Mouse (Mus musculus) forebrain, postnatal 0 days (tissue): ENCODE data around the gene Txndc11. TPM values are rescaled to one million over a fixed set of nuclear protein-coding genes. Genes with fewer than 3 reads are reported as not detected.

ENCODE experiments used
- ATAC-seq: fragments of 200-750 bp; cut with Nextera tagmentation; 2 replicates; pipeline ENCODE4 v1.8.0; 2017; ENCODE audit warnings: mild to moderate bottlenecking, moderate library complexity
- DNase-seq: peaks from one replicate; pipeline ENCODE4 v3.0.0-alpha.2; 2015
- H3K27ac ChIP-seq: fragments of 300-500 bp; sonication (generic); 2 replicates; pipeline ENCODE4 v1.5.1; 2014; ENCODE audit warnings: low read depth, mild to moderate bottlenecking, antibody characterized with exemption, low read length, moderate library complexity, mixed read lengths
- H3K27me3 ChIP-seq: fragments of 300-500 bp; sonication (generic); 2 replicates; pipeline ENCODE4 v1.6.1; 2014; ENCODE audit warnings: mild to moderate bottlenecking, low read length, mixed read lengths; ENCODE audit not compliant: insufficient read depth
- H3K36me3 ChIP-seq: fragments of 300-500 bp; sonication (generic); 2 replicates; pipeline ENCODE4 v1.6.1; 2014; ENCODE audit warnings: mild to moderate bottlenecking, moderate library complexity; ENCODE audit not compliant: insufficient read depth
- H3K4me1 ChIP-seq: fragments of 300-500 bp; sonication (generic); 2 replicates; pipeline ENCODE4 v1.6.1; 2014; ENCODE audit warnings: antibody characterized with exemption; ENCODE audit not compliant: insufficient read depth
- H3K4me2 ChIP-seq: fragments of 300-500 bp; sonication (generic); 2 replicates; pipeline ENCODE4 v1.6.1; 2014; ENCODE audit warnings: low read depth, mild to moderate bottlenecking, moderate library complexity
- H3K4me3 ChIP-seq: fragments of 300-500 bp; sonication (generic); 2 replicates; pipeline ENCODE4 v1.5.1; 2014; ENCODE audit warnings: low read depth, low read length, mixed read lengths
- H3K9ac ChIP-seq: fragments of 300-500 bp; sonication (generic); 2 replicates; pipeline ENCODE4 v1.6.1; 2014; ENCODE audit warnings: mild to moderate bottlenecking
- H3K9me3 ChIP-seq: fragments of 300-500 bp; sonication (generic); 2 replicates; pipeline ENCODE4 v1.6.1; 2016; ENCODE audit warnings: low read length
- CTCF ChIP-seq: sonication (generic); IDR thresholded peaks from 2 replicates; pipeline ENCODE4 v1.5.1; 2016; ENCODE audit warnings: antibody characterized with exemption, control low read depth, low read depth
- WGBS: fragments of 180-500 bp; shearing (Covaris S2); extraction: QIAGEN DNeasy Blood & Tissue Kit; methylation state at CpG from one replicate; pipeline ENCODE4 v1.1.7; 2014; 5-methylcytosine and 5-hydroxymethylcytosine counted together
- polyA plus RNA-seq: library from polyadenylated mRNA; unstranded; fragments of >200 nt; fragmentation: Nextera tagmentation; extraction: Ambion mirVana; gene quantifications from 2 replicates; pipeline ENCODE4 v1.2.1, GENCODE M21; 2015
- total RNA-seq: library from RNA; depleted of rRNA; stranded (reverse); fragments of >200 nt; gene quantifications from 2 replicates; pipeline ENCODE4 v1.2.3, GENCODE M21; 2014

Txndc11 gene
- total and polyA plus RNA-seq, 2 experiments from 2014 or later = 29.9 to 43.8 TPM

DNA sequence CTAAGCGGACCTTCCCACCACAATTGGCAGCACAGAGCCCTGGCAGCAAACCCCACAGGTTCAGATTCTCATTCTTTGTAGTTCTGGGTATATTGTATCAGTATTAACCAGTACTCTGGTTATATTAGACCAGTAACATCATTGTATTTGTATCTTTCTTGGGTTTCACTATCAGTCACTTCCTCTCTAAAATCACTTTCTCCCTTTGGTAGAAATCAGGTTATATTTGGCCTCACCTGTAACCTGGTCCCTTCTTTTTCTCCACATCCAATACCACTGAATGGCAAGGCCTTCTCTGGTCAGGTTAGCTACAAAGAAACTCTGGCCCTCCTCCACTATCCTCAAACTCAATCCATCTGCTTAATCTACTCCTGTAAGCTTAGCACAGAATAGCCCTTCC is 29.5 kb downstream of the Txndc11 start:
- DNase-seq (no peak), ATAC-seq (no peak)
- no peaks in the 10 kb centered on the region for H3K9me3 ChIP-seq
- no peak overlapping the region for H3K4me2 ChIP-seq
- WGBS = 81% methylated on average over 1 of the region's 1 CpGs
- no peak overlapping the region for H3K27ac ChIP-seq
- H3K27me3 ChIP-seq = no peaks in the 10 kb centered on the region
- H3K4me1 ChIP-seq = no peaks in the 10 kb centered on the region
- H3K4me3 ChIP-seq = no peak overlapping the region
- TF ChIP-seq CTCF = no peak
- H3K36me3 ChIP-seq = peaks cover 14% of the 10 kb centered on the region; the same call in 1 of the 2 replicates
- no peak overlapping the region for H3K9ac ChIP-seq

DNA sequence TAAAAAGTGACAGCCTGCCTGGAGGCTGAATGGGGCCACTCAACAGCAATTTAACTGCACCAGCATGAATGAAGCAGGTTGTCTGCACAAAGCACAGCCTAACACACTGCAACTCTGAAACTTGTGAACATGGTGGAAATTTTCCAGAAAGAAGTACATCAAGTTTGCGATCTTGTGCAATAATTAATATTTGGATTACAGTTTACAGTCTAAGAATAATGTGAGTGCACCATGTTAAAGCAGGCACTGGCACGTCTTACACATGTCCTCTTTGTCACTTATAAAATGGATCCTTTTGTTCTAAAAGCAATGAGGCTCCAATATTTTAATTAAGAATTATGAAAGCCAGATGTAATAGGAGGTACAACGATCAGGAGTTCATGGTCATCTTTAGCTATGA is 37.1 kb downstream of the Txndc11 start:
- no peaks in the 10 kb centered on the region for H3K27me3 ChIP-seq
- WGBS = 72% methylated on average over 3 of the region's 3 CpGs
- no peak overlapping the region for H3K4me2 ChIP-seq
- 0 out of 2 replicates have a peak, but pooled peaks cover 13% of the 10 kb centered on the region for H3K36me3 ChIP-seq
- no peak for TF ChIP-seq CTCF
- no peak overlapping the region for H3K4me3 ChIP-seq
- no peak overlapping the region for H3K27ac ChIP-seq
- ATAC-seq (no peak), DNase-seq (no peak)
- H3K4me1 ChIP-seq = no peaks in the 10 kb centered on the region
- no peaks in the 10 kb centered on the region for H3K9me3 ChIP-seq
- H3K9ac ChIP-seq = no peak overlapping the region

DNA sequence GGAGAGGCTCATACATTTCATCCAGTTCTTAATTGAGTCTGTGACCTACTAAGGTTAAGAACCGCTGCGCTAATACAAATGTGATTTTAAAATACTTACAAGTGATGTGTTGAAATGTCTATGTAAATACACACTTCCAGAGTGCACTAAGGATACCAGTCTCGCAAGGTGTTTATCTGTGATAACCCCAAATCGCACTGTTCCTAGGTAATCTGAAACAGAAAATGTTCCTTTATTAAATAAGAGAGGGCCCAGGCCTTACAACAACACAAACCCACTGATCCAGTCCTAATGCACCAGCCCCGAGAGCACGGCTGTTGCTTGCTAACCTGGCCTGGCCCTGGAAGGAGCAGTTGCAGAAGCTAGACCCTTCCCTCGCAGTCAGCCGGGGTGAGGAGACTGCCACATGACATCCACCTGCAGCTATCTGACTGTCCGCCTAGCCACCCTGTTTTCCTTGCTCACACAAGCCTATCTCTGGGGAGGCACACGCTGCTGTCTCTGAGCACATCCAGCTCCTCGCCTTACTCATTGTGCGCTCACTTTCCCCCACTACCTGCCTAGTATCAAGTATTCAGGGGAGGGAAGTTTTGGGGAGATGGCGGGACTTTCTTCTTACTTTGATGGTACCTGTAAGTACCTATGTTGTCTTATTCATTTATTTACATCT is 40.6 kb downstream of the Txndc11 start:
- Histone ChIP-seq H3K9ac (no peak overlapping the region), H3K4me3 (no peak overlapping the region), H3K36me3 (peaks cover 29% of the 10 kb centered on the region), H3K4me2 (no peak overlapping the region), H3K4me1 (no peaks in the 10 kb centered on the region), H3K27me3 (no peaks in the 10 kb centered on the region), H3K9me3 (no peaks in the 10 kb centered on the region), H3K27ac (no peak overlapping the region)
- no peak for TF ChIP-seq CTCF
- DNase-seq (no peak), ATAC-seq (no peak)
- WGBS = 93% methylated on average over 13 of the region's 13 CpGs

DNA sequence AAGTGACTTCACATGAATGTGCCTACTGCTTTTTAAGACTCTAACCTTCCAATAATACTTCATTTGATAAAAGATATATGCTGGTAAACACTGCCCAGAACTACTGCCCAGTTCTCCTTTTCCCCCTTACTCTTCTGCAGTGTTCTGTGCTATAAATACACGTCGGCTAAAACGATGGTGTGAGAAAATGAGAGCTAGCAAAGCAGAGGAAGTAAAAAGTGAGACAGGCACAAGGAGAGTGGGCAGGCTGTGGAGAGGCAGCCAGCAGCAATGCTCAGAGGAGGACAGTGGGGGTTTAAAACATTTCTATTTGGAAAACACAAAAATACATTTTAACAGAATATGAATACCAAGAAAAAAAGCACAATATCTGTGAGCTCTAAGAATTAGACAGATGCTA is 41.9 kb downstream of the Txndc11 start:
- no peaks in the 10 kb centered on the region for H3K9me3 ChIP-seq
- no peaks in the 10 kb centered on the region for H3K4me1 ChIP-seq
- no peak overlapping the region for H3K9ac ChIP-seq
- WGBS = 91% methylated on average over 3 of the region's 3 CpGs
- H3K36me3 ChIP-seq = peaks cover 38% of the 10 kb centered on the region
- no peak overlapping the region for H3K4me2 ChIP-seq
- DNase-seq = no peak
- no peak overlapping the region for H3K27ac ChIP-seq
- ATAC-seq = no peak
- no peak for TF ChIP-seq CTCF
- H3K4me3 ChIP-seq = no peak overlapping the region
- H3K27me3 ChIP-seq = no peaks in the 10 kb centered on the region

DNA sequence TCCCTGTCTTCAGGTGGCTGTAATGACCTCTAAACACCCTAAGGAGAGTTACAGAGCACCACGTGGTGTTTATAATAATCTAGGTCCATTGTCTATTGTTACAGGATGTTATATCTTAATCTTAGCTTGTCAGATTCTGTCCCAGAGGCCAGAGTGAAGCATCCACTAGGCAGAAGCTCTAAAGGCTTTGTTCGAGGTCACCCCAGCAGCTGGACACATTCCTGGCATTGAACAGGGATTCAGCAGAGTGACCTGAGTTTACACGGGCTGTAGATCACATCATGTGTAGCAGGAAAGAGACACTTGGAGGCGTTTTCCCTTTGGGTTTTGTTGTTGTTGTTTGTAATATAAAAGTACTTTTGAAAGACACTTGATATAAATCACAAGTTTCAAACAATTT is 42.4 kb downstream of the Txndc11 start:
- ATAC-seq (no peak), DNase-seq (no peak)
- peaks cover 38% of the 10 kb centered on the region for H3K36me3 ChIP-seq
- no peak overlapping the region for H3K9ac ChIP-seq
- TF ChIP-seq CTCF = no peak
- no peak overlapping the region for H3K27ac ChIP-seq
- no peaks in the 10 kb centered on the region for H3K27me3 ChIP-seq
- H3K9me3 ChIP-seq = no peaks in the 10 kb centered on the region
- WGBS = 78% methylated on average over 4 of the region's 4 CpGs
- H3K4me3 ChIP-seq = no peak overlapping the region
- H3K4me1 ChIP-seq = no peaks in the 10 kb centered on the region
- H3K4me2 ChIP-seq = no peak overlapping the region

DNA sequence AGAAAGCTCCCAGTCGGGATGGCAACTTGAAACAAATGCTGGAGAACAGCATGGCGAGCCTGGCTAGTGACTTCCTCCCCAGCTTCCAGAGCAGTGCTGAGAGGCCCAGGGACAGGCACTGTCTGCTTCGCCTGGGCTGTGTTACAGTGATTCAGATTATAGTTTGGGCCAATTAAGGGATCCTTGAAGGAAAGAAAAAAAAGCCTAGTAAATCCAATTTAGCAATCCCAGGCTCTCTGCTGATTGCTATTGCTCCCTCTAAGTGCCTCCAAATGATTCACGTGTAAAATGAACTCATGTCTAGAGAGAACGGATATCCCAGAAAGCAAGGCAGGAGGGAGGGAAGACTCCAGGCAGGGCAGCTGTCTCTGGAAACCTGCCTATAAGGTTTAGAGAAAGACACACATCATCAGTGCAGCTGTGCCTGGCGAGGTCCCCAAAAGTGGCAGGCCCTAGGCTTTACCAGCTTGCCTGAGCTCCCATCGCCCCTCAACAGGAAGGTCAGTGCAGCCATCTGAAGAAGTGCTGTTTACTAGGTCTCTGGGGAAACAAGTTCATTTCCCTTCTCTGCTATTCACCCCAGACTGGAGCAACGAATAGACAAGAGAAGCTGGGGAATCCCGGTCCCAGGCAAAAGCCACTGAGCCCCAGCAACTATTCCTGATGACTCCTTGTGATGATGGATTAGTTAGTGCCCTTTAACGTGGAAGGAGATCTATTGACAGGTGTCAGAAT is 43.4 kb downstream of the Txndc11 start:
- Histone ChIP-seq H3K27ac (no peak overlapping the region), H3K27me3 (no peaks in the 10 kb centered on the region), H3K4me3 (no peak overlapping the region), H3K4me1 (no peaks in the 10 kb centered on the region), H3K36me3 (peaks cover 38% of the 10 kb centered on the region), H3K9ac (no peak overlapping the region), H3K4me2 (no peak overlapping the region), H3K9me3 (no peaks in the 10 kb centered on the region)
- 69% methylated on average over 10 of the region's 10 CpGs for WGBS
- DNase-seq = no peak
- TF ChIP-seq CTCF = no peak
- ATAC-seq = peak; percentile 38; the same call in 1 of the 2 replicates
